Mouse (Mus musculus): ENCODE measurements around the gene Tbc1d8. TPM values are rescaled to one million over a fixed set of nuclear protein-coding genes. Genes with fewer than 3 reads are reported as not detected.

Gene Tbc1d8
- total and polyA plus RNA-seq, 3 experiments = 0.16 to 1.4 (median 0.81) TPM

DNA sequence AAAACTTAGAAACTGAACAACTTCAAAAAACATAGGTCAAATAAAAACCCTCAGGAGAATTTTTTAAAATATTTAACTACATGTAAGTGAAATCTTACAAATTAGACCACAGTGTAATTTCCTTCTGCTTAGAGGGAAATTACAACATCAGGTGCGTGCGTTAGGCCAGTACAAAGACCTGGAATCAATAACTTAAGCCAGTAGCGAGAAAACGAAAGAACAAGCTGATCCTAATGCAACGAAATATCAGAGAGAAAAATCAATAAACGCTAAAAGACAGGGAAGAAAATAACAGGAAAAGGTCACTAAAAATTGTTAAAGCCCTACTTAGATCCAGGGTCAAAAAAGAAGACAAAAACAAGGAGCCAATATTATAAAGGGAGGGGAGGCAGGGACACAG, 44.3 kb downstream of the Tbc1d8 start:
- dilution Hi-C loops (cut with MboI; ENCODE audit: extremely low pct_ligation_motif_present, extremely low pct_unique_long_range_greater_than_20kb, low sequenced_read_pairs) = no loop called here
- no peaks in the 10 kb centered on the region for H3K4me1 ChIP-seq (ENCODE audit: control insufficient read depth in 1 of 2, insufficient read depth in 2 of 2)
- TF ChIP-seq GABPA (IDR thresholded peaks at IDR 0.05; ENCODE audit: insufficient replicate concordance, low read depth, low read length) (no peak), ZKSCAN1 (IDR thresholded peaks at IDR 0.05; ENCODE audit: borderline replicate concordance, low read depth, low read length) (no peak), CHD2 (IDR thresholded peaks at IDR 0.05; ENCODE audit: low read length) (no peak), EP300 (IDR thresholded peaks at IDR 0.05; ENCODE audit: low read length) (no peak), ZNF384 (IDR thresholded peaks at IDR 0.05; ENCODE audit: low read depth, low read length) (no peak), CHD1 (IDR thresholded peaks at IDR 0.05; ENCODE audit: low read depth, low read length) (no peak)
- no peaks in the 10 kb centered on the region for H3K9me3 ChIP-seq (replicated peaks; ENCODE audit: low read length)
- no peak overlapping the region for H3K9ac ChIP-seq (ENCODE audit: insufficient read depth, low read depth)
- H3K27me3 ChIP-seq (replicated peaks) = no peaks in the 10 kb centered on the region
- no peak overlapping the region for H3K27ac ChIP-seq (ENCODE audit: insufficient read depth, low read depth)
- in situ Hi-C loops (cut with MboI; ENCODE audit: low pct_ligation_motif_present, low pct_unique_long_range_greater_than_20kb, low sequenced_read_pairs) = no loop called here
- no peaks in the 10 kb centered on the region for H3K36me3 ChIP-seq (replicated peaks in 1 of 2; ENCODE audit: control insufficient read depth in 1 of 2, insufficient read depth in 1 of 2, low read length in 1 of 2)
- no peak for DNase-seq (ENCODE audit: extremely low read depth)
- H3K79me2 ChIP-seq (replicated peaks; ENCODE audit: control insufficient read depth, extremely low read depth, insufficient read depth, poor library complexity, severe bottlenecking) = no peaks in the 10 kb centered on the region
- H3K4me3 ChIP-seq (replicated peaks in 1 of 3; ENCODE audit: low read depth in 2 of 3, low read length in 2 of 3, poor library complexity in 1 of 3) = no peak overlapping the region
- no peak overlapping the region for H3K4me2 ChIP-seq (ENCODE audit: insufficient read depth, low read depth, poor library complexity, severe bottlenecking)

DNA sequence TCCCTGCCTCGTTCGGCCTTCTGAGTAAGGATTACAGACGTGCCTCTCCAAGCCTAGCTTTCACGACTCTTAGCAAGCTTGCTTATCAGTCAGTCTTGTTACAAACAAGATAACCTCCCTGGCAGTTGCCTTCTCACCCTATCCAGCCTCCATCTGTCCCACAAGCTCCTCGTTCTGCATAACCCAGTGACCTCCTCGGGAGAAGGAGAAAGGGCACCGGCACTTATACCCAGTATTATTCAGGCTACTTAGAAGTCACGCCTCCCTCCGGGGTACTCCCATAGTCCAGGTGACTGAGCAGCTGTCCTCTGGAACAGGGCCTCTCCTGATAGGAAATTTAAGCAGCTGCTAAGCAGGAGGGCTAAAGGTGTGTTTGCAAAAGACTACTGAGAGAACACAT, 48.5 kb downstream of the Tbc1d8 start:
- Histone ChIP-seq H3K27me3 (replicated peaks) (no peaks in the 10 kb centered on the region), H3K4me1 (ENCODE audit: control insufficient read depth in 1 of 2, insufficient read depth in 2 of 2) (no peaks in the 10 kb centered on the region), H3K36me3 (replicated peaks in 1 of 2; ENCODE audit: control insufficient read depth in 1 of 2, insufficient read depth in 1 of 2, low read length in 1 of 2) (no peaks in the 10 kb centered on the region), H3K9me3 (replicated peaks; ENCODE audit: low read length) (peaks cover 5% of the 10 kb centered on the region), H3K4me3 (replicated peaks in 1 of 3; ENCODE audit: low read depth in 2 of 3, low read length in 2 of 3, poor library complexity in 1 of 3) (no peak overlapping the region), H3K4me2 (ENCODE audit: insufficient read depth, low read depth, poor library complexity, severe bottlenecking) (no peak overlapping the region), H3K9ac (ENCODE audit: insufficient read depth, low read depth) (no peak overlapping the region), H3K27ac (ENCODE audit: insufficient read depth, low read depth) (no peak overlapping the region), H3K79me2 (replicated peaks; ENCODE audit: control insufficient read depth, extremely low read depth, insufficient read depth, poor library complexity, severe bottlenecking) (no peaks in the 10 kb centered on the region)
- TF ChIP-seq MAX (IDR thresholded peaks at IDR 0.05; ENCODE audit: low read length) (no peak), CHD2 (IDR thresholded peaks at IDR 0.05; ENCODE audit: low read length) (no peak), UBTF (IDR thresholded peaks at IDR 0.05; ENCODE audit: low read depth, low read length) (no peak), NELFE (IDR thresholded peaks at IDR 0.05; ENCODE audit: low read depth, low read length) (no peak), MEF2A (IDR thresholded peaks at IDR 0.05; ENCODE audit: borderline replicate concordance, low read depth, low read length) (no peak), TCF12 (IDR thresholded peaks at IDR 0.05; ENCODE audit: low read depth, low read length) (no peak), ZNF384 (IDR thresholded peaks at IDR 0.05; ENCODE audit: low read depth, low read length) (no peak)
- dilution Hi-C loops (cut with MboI; ENCODE audit: extremely low pct_ligation_motif_present, extremely low pct_unique_long_range_greater_than_20kb, low sequenced_read_pairs) = no loop called here
- in situ Hi-C loops (cut with MboI; ENCODE audit: low pct_ligation_motif_present, low pct_unique_long_range_greater_than_20kb, low sequenced_read_pairs) = no loop called here
- DNase-seq (ENCODE audit: extremely low read depth) = no peak

DNA sequence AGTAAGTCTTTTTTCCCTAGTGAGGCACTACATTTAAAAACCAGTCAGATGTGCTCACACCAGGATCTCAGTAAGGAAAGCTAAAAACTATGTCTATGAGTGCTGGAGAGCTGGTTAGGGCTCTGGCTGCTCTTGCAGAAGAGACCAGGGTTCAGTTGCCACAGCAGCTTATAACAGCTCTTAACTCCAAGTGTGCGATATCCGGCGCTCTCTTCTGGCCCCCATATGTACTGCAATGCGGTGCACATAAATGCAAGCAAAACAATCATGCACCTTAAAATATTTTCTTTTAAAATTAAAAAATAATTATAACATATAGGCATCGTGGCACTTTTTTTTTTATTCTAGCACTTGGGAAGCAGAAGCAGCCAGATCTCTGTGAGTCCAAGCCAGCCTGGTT, 49.5 kb downstream of the Tbc1d8 start:
- DNase-seq (ENCODE audit: extremely low read depth) = peak; percentile 3
- Histone ChIP-seq H3K27me3 (replicated peaks) (no peaks in the 10 kb centered on the region), H3K9ac (ENCODE audit: insufficient read depth, low read depth) (no peak overlapping the region), H3K4me1 (ENCODE audit: control insufficient read depth in 1 of 2, insufficient read depth in 2 of 2) (no peaks in the 10 kb centered on the region), H3K4me2 (ENCODE audit: insufficient read depth, low read depth, poor library complexity, severe bottlenecking) (no peak overlapping the region), H3K79me2 (replicated peaks; ENCODE audit: control insufficient read depth, extremely low read depth, insufficient read depth, poor library complexity, severe bottlenecking) (no peaks in the 10 kb centered on the region), H3K27ac (ENCODE audit: insufficient read depth, low read depth) (no peak overlapping the region), H3K9me3 (replicated peaks; ENCODE audit: low read length) (peaks cover 5% of the 10 kb centered on the region), H3K36me3 (replicated peaks in 1 of 2; ENCODE audit: control insufficient read depth in 1 of 2, insufficient read depth in 1 of 2, low read length in 1 of 2) (no peaks in the 10 kb centered on the region), H3K4me3 (replicated peaks in 1 of 3; ENCODE audit: low read depth in 2 of 3, low read length in 2 of 3, poor library complexity in 1 of 3) (no peak overlapping the region)
- TF ChIP-seq CTCF (conservative IDR thresholded peaks at IDR 0.05 in 1 of 2, IDR thresholded peaks at IDR 0.05 in 1 of 2; ENCODE audit: low read depth in 2 of 2, low read length in 2 of 2) (0 out of 4 replicates have a peak, but pooled peaks of 1 of the 2 experiments have one; percentile 13), RAD21 (IDR thresholded peaks at IDR 0.05; ENCODE audit: low read depth, low read length) (no peak; the same call in 1 of the 2 replicates)
- dilution Hi-C loops (cut with MboI; ENCODE audit: extremely low pct_ligation_motif_present, extremely low pct_unique_long_range_greater_than_20kb, low sequenced_read_pairs) = no loop called here
- in situ Hi-C loops (cut with MboI; ENCODE audit: low pct_ligation_motif_present, low pct_unique_long_range_greater_than_20kb, low sequenced_read_pairs) = no loop called here

All from CH12.LX (cell line).